Mouse (Mus musculus) CD4-positive, CD25-positive, alpha-beta regulatory T cell, adult 4 months (primary cell): ENCODE measurements at regions not wholly inside any gene's neighbourhood (a gene's known extent, or its start where the extent isn't known, plus 50 kb on each side); places are given as distances from the start of the nearest gene placed in this dataset.

ENCODE experiments used
- ATAC-seq: one replicate; pipeline ENCODE4 v1.8.0; 2017

DNA sequence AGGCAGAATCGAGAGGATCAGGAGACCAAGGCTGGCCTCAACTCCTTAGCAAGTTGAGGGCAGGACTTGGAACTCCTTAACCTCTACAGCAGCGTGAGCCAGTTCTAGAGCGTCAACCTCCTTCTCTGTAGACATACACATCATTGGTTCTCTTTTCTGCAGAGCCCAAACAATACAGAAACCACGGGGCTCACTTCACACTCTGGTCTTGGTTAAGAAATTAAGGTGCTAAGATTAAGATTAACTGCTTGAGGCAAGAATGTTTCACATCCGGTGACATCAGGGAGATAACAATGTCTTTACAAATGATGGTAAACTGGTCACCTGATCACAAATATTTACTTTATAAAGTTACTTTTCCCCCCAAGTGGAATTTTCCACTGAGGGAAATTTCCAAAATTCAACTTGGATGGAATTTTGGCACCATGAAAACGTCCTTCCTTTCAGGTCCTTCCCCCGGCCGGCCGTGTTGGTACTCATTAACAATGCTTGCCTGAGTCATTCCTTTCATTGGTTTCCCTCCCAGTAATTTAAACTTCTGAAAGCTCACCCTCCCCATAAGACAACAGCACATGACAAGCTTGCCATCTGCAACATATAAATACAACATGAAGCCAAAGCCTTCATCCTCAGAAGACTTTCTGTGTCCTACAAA, 77.3 kb upstream of the Kdm7a start:
- peak; percentile 40 for ATAC-seq

DNA sequence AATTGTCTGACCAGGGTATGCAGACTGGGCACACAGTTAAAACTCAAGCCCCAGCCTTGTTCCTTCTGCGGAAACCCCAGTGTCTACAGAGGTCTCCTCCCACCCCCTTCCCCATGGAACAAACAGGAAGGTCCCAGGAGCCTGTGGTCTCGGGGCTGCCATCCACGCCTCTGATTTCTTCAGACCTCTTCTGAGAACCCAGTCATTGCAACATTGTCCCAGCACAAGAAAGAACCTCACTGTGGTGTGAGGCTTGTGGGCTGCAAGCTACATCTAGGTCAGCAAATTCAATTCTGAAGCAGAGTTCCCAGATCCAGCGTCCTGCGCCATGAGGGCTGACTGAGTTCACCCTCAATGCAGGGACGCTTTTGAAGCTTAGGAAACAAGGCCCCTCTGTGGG, 71.7 kb upstream of the Kdm7a start:
- ATAC-seq: no peak

DNA sequence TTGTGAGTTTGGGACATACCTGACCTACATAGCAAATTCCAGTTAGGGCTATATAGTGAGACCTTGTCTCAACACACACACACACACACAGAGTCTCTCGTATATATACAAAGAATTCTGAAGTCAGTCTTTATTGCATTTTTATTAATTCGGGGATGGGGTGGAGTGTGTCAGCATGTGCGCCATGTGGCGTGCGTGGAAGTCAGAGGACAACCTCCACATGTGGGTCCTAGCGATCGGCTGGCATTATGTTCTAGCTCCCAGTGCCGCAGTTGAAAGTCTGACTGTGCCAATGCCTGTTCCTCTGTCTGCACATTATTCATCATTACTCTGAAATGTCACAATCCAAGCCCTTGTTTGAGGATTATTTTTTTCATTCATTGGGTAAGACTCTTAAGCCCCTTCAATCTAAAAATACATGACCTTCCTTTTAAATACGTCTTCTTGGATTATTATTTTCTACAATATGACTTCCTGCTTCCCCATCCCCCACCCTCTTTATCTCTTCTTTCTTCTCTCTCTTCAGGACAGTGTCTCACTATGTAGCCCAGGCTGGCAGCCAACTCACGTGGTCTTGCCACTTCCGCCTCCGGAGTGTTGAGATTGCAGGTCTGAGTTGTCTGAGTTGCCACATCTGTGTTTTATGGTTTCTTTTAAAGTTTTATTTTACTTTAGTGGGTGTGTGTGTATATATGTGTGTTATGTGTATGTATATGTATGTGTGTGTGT, 68.3 kb upstream of the Kdm7a start:
- ATAC-seq: peak; percentile 98

DNA sequence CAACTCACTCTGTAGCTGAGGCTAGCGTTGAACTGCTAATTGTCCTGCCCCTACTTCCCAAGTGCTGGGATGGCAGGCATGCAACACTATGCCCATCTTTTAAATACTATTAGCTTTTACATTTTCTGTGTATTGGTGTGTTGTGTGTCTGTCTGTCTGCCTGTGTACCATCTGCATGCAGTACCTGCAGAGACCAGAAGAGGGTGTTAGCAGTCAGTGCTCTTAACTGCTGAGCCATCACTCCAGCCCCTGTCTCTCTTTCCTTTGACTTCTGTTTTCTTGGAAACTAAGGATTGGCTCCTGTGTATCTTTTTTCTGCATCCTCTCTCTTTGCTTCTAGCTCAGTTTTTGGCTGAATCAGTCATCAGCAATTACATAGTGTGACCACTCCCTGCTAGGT, 66.8 kb upstream of the Kdm7a start:
- ATAC-seq: no peak

DNA sequence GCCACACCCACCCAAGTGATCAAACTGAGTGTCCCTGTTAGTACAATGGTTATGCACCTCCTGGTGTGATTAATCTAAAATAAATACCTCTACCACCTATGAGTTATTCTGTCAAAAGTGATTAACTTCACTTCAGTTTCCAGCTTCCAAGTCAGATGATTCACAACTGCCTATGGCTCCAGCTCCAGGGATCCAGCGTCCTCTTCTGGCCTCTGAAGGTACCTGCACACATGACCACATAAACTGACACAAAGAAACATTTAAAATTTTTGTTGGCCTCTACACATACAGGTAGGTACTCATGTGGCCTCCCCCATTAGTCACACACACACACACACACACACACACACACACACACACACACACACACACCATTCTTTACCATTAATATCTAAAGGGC, 63.9 kb upstream of the Kdm7a start:
- ATAC-seq: no peak

DNA sequence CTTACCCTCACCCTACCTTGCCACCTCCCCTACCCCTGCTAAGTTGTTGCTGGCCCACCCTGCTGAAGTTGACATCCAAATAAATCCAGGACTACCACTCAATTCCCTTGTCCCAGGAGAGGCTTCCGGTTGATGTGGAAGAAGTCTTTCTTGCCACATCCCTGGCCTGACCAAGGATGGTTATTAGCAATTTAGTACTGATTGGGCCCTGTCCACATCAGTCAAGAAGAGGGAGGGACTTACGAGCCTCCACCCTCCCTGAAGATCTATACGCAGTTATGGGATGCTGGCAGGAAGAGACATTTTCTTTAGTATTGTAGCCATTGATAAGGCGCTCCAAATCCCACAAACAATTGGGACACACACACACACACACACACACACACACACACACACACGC, 63.1 kb upstream of the Kdm7a start:
- ATAC-seq: no peak

DNA sequence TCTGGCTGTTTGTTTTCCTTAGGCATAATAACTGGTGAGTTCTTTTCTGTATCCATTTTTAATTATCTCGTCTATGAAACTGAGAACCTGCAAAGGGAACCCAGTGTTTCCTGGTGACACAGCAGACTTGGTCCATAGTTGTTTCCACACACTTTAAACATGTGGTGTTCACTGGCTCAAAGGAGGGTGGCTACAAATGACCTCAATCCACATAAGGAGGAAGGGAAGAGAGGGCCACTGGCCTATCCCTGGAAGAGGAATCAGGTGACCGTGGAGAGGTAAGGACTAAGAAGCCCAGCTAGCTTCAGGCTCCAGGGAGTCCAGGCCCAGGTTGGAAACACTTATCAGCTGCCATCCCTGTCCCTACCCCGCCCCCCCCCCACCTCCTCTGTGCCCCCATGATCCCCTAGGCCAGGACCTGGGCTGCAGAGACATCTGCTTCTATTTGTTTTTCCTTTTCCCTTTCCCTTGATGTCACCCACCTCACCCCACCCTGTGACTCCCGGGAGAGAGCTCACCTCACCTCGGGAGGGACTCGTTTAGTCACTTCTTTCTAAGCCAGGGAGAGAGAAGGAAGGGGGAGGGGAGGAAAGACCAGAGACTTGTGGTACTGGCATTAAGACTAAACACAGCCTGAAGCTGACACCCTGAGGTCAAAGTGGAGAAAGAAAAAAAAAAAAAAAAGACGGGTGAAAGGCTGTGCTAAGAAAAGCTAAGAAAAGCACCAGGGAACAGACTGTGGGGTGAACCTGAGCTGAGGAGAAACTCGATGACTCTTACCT, 62.2 kb upstream of the Kdm7a start:
- no peak for ATAC-seq

DNA sequence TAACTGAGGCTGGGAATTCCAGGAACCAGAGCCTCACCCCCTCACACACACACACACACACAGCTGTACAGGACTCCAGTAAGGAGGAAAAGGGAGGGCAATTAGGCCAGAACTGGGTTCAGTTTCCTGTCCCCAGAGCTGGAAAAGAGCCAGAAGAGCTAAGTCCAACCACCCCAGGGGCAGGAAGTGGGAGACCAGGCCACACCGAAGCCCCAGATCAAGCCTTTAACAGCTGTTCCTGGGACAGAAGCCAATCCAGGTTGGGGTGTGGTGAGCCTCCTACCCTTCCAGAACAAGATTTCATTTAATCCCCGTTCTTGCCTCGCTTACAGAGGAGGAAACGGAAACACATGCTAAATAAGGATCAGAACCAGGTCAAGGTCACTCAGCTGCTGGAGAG, 58.1 kb upstream of the Kdm7a start:
- ATAC-seq: no peak

- ATAC-seq: no peak
Measured at GRCm38 (mm10) chr6:39263615-39264014, 57.0 kb upstream of the Kdm7a start.

GRCm38 (mm10) chr6:39261951-39262350, 55.4 kb upstream of the Kdm7a start:
- no peak for ATAC-seq

GRCm38 (mm10) chr6:39260480-39260879, 53.9 kb upstream of the Kdm7a start:
- no peak for ATAC-seq

DNA sequence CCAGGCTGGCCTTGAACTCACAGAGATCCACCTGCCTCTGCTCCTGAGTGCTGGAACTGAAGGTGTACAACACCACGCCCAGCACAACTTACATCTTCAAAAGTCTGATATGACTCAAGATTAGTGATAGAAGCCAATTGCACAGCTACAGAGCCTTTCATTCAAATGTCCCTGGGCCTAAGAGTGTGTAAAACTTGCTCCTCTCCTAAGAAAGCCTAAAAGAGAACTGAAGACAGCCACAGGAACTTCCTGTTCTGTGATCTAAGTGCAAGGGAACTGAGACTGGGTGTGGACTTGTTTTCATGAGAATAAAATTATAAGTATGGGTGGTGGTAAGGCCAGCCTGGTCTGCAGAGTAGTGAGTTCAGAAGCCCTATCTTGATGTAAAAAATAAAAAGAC, 52.5 kb upstream of the Kdm7a start:
- peak; percentile 61 for ATAC-seq

DNA sequence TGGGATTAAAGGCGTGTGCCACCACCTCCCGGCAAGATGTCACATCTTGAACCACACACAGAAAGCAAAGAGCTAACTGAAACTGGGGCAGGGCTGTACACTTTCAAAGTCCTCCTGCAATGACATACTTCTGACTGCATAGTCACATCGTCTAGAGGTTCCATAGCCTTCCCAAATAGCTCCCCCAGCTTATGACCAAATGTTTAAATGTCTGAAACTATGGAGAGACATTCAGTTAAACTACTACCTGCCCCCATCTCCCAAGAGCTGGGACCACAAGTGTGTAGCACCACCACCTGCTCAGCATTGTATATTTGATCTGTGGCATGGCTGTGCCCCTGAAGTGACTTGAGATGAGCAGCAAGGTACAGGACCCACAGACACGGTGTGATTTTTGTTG, 52.1 kb upstream of the Kdm7a start:
- no peak for ATAC-seq

- ATAC-seq: peak; percentile 61
Measured at GRCm38 (mm10) chr6:39257667-39258395, 51.2 kb upstream of the Kdm7a start.

GRCm38 (mm10) chr6:39257111-39257571, 50.6 kb upstream of the Kdm7a start:
- ATAC-seq: peak; percentile 16

DNA sequence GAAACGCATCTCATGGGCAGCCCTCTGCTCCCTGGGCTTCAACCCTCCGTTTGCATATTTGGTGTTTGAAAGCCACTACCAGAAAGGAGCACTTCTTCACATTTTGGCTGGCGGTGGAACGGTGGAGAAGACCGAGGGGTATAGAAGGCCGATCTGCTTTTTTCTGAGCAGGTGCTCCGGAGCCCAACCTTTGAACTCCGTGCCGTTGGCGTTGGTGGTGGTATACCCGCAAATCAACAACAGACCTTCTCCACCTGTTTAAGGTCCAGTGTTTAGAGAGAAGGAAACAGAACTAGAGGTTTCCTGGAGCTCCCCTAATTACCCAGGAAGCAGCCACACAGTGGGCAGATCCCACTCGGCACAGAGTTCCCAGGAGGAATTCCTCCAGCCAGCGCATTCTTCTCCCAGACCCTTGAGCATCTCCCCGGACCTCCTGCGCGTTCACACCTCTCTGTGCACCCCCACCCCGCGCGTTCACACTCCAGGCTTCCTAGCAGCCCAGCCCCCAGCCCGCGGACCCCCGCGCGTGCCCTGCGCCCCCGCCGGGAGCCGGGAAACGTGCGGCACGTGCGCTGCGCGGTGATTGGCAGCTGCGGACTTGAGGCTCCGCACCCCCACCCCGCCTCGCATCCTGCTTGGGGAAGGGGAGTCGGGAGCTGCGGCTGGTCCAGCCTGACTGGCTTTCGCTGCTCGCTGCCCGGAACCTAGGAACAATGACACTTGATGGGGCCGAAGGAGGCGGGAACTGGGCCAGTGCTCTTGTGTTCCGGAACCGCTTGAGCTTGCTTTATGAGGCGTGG, 49.9 kb upstream of the Kdm7a start:
- ATAC-seq: peak; percentile 34
